Mouse (Mus musculus): ENCODE data around the gene Kat6b.
"Not testable (repeated sequence)": the region's sequence is repeated elsewhere in the genome, so short reads cannot be mapped to it uniquely, and the experiment has no call there.

The Kat6b gene

GRCm38 (mm10) chr14:21653813-21654212 lies 172.6 kb downstream of the Kat6b start:
- in situ Hi-C loops (cut with MboI; ENCODE audit: low sequenced_read_pairs): no loop called here

DNA sequence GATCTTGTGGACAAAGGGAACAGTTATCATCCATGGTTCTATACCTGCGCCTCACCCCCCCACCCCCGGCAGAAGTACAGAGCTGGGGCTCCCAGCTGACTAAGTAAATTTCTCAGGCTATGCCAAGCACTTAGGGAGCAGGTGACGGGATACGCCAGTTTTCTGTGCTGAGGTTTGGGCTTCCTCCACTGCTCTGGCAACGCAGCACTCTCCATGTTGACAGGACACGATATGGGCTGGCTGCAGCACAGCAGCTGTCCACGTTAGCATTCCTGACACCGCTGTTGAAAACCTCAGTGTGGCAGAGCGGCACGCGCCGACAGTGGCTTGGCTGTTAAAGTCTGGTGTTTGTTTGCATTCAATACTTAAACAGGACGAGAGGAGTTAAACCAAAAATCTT lies 177.9 kb downstream of the Kat6b start:
- in situ Hi-C loops (cut with MboI; ENCODE audit: low sequenced_read_pairs): no loop called here

- in situ Hi-C loops (cut with MboI; ENCODE audit: low sequenced_read_pairs): loop anchor here (10.0 kb wide), 1 partner anchor 525 kb away; no protein-coding TSS in a partner anchor
These were observed 178.4 kb downstream of the Kat6b start for GRCm38 (mm10) chr14:21659652-21660051.

DNA sequence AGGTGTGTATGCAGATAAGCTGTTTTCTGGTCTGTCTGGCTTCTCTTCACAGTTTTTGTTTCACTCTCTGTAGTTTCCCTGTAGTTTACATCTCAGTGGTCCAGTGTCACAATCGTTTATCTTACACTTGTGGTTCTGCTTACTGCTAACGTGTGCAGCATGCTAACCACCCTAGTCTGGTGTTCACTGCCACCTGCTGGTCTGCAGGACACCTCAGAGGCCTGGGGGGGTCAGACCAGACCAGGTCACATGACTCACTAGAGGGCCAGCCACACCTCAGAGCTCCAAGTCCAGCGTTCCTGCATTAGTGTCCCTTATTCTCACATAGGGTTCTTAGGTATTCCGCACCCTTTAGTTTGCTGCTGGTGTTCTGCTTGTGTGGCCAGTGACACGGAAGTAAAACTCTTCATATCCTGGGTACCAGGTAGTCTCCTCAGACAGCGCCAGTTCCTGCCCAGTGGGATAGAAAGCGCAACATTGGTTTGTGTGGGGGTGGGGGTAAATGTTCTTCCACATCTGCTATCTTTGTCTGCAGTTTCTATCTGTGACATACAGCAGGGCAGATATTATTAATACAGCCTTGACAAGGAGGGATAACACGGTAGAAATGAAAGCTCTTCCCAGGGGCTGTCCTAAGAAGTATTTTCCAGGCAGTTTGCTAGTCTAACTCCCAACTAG lies 181.4 kb downstream of the Kat6b start:
- in situ Hi-C loops (cut with MboI; ENCODE audit: low sequenced_read_pairs): loop anchor here (10.0 kb wide), 1 partner anchor 528 kb away; no protein-coding TSS in a partner anchor

GRCm38 (mm10) chr14:21669218-21669617 lies 188.0 kb downstream of the Kat6b start:
- in situ Hi-C loops (cut with MboI; ENCODE audit: low sequenced_read_pairs): loop anchor here (10.0 kb wide), 1 partner anchor 534 kb away; no protein-coding TSS in a partner anchor

DNA sequence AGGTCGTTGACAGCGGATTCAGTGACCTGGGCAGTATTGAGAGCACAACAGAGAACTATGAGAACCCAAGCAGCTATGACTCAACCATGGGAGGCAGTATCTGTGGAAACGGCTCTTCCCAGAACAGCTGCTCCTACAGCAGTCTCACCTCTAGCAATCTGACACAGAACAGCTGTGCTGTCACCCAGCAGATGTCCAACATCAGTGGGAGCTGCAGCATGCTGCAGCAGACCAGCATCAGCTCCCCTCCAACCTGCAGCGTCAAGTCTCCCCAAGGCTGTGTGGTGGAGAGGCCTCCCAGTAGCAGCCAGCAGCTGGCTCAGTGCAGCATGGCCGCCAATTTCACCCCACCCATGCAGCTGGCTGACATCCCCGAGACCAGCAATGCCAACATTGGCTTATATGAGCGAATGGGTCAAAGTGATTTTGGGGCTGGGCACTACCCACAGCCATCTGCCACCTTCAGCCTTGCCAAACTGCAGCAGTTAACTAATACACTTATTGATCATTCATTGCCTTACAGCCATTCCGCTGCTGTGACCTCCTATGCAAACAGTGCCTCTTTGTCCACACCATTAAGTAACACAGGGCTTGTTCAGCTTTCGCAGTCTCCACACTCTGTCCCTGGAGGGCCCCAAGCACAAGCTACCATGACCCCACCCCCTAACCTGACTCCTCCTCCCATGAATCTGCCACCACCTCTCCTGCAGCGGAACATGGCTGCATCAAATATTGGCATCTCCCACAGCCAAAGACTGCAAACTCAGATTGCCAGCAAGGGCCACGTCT lies 188.6 kb downstream of the Kat6b start:
- in situ Hi-C loops (cut with MboI; ENCODE audit: low sequenced_read_pairs): loop anchor here (10.0 kb wide), 1 partner anchor 535 kb away; no protein-coding TSS in a partner anchor

- in situ Hi-C loops (cut with MboI; ENCODE audit: low sequenced_read_pairs): not testable (repeated sequence)
These were observed 189.3 kb downstream of the Kat6b start for GRCm38 (mm10) chr14:21670422-21671006.

GRCm38 (mm10) chr14:21673100-21673499 lies 191.9 kb downstream of the Kat6b start:
- in situ Hi-C loops (cut with MboI; ENCODE audit: low sequenced_read_pairs): no loop called here

DNA sequence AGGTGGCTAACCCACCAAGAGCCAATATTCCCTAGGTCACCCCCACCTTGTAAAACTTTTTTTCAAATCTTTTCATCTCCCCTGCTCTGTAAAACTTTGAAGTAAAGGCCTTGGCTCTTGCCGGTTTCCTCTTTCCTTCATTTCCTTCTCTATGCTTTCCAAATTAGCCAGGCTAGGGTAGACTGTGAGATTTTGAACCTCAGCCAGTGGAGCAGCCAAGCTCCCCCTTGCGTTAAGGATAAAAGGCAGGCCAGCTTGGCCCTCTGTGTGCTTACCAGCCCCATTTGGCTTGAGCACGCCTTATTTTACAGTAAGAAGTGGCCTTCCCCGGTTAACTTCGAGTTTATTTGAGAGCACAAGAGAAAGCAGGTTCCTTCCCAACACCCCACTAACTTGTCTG lies 193.2 kb downstream of the Kat6b start:
- in situ Hi-C loops (cut with MboI; ENCODE audit: low sequenced_read_pairs): no loop called here

- in situ Hi-C loops (cut with MboI; ENCODE audit: low sequenced_read_pairs): no loop called here
These were observed 195.0 kb downstream of the Kat6b start for GRCm38 (mm10) chr14:21676223-21676622.

DNA sequence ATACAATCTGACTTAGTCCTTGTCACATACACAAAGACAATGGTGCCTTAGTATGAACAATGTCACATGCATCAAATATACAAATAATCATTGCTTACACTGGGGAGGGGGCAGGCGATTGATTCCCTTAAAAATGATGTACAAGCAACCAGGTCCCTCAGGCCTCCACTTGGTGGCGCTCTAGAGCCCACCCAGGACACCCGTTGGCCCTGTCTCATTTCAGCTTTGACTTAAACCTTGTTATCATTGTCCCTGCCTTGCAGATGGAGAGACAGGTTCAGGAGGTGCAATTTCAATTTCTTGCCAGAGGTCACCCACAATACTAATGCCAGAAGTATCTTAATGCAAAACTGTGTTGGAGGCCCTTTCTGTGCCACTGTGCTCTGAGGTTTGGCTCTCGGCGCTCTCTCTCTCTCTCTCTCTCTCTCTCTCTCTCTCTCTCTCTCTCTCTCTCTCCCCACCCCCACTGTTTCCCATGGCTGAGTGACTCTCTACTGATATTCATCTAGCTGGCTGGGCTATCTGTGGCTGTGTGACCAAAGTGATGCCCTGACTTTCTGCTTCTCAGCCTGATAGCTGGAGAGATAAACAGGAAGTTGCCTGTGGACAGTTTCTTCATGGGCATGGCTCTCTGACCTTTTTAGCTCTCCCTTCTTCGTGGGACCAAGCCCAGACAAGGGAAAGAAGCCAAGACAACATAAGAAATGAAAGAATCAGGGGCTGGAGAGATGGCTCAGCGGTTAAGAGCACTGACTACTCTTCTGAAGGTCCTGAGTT lies 197.5 kb downstream of the Kat6b start:
- in situ Hi-C loops (cut with MboI; ENCODE audit: low sequenced_read_pairs): no loop called here

GRCm38 (mm10) chr14:21679631-21680201 lies 198.5 kb downstream of the Kat6b start:
- in situ Hi-C loops (cut with MboI; ENCODE audit: low sequenced_read_pairs): no loop called here

GRCm38 (mm10) chr14:21682681-21683129 lies 201.5 kb downstream of the Kat6b start:
- in situ Hi-C loops (cut with MboI; ENCODE audit: low sequenced_read_pairs): no loop called here

- in situ Hi-C loops (cut with MboI; ENCODE audit: low sequenced_read_pairs): no loop called here
These were observed 202.6 kb downstream of the Kat6b start for GRCm38 (mm10) chr14:21683834-21684233.

- in situ Hi-C loops (cut with MboI; ENCODE audit: low sequenced_read_pairs): no loop called here
These were observed 204.3 kb downstream of the Kat6b start for GRCm38 (mm10) chr14:21685411-21686146.

- in situ Hi-C loops (cut with MboI; ENCODE audit: low sequenced_read_pairs): no loop called here
These were observed 205.4 kb downstream of the Kat6b start for GRCm38 (mm10) chr14:21686376-21687279.

GRCm38 (mm10) chr14:21691070-21691469 lies 209.8 kb downstream of the Kat6b start:
- in situ Hi-C loops (cut with MboI; ENCODE audit: low sequenced_read_pairs): no loop called here

GRCm38 (mm10) chr14:21695020-21695419 lies 213.8 kb downstream of the Kat6b start:
- in situ Hi-C loops (cut with MboI; ENCODE audit: low sequenced_read_pairs): no loop called here
